Mouse (Mus musculus) ES-Bruce4 (cell line): ENCODE results near the gene Rad9b.

Experiments
- CTCF ChIP-seq: IDR thresholded peaks from one replicate; pipeline ENCODE4 v1.8.1; 2011; ENCODE audit warnings: low read depth, low read length
- EP300 ChIP-seq: IDR thresholded peaks from 2 replicates; pipeline ENCODE4 v1.6.1; 2011; ENCODE audit warnings: low read depth, low read length; ENCODE audit not compliant: insufficient read depth
- POLR2A ChIP-seq: IDR thresholded peaks from one replicate; pipeline ENCODE4 v1.8.1; 2011; ENCODE audit warnings: low read length; ENCODE audit not compliant: insufficient read depth

- TF ChIP-seq CTCF (no peak), EP300 (no peak), POLR2A (peak; percentile 35)
Measured at GRCm38 (mm10) chr5:122353807-122354491, at the start of gene Rad9b, which contains the start of gene Vps29.
